Mouse (Mus musculus): ENCODE data around the gene Slc6a18. TPM values are rescaled to one million over a fixed set of nuclear protein-coding genes. Genes with fewer than 3 reads are reported as not detected.

Slc6a18 gene
- polyA plus RNA-seq, 1 experiment, result not detected

DNA sequence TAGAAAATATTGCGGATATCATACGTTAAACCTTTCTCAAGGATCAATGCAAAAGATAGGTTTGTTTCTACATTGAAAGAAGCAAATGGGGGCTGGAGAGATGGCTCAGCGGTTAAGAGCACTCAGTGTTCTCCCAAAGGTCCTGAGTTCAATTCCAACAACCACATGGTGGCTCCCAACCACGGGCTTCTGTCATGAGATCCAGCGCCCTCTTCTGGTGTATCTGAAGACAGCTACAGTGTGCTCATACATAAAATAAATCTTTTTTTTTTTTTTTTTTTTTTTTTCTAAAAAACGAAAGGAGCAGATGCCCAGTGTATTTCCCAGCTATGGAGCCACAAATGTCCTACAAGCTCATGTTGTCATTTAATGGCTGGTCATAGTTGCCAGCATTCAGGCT, 57.2 kb downstream of the Slc6a18 start:
- H3K36me3 ChIP-seq (ENCODE audit: control insufficient read depth, insufficient read depth), result peaks cover 47% of the 10 kb centered on the region
- no peak for TF ChIP-seq CTCF (IDR thresholded peaks at IDR 0.05; ENCODE audit: control insufficient read depth, insufficient read depth, insufficient read length)
- TF ChIP-seq CEBPB (IDR thresholded peaks at IDR 0.05; ENCODE audit: low read depth), result no peak
- TF ChIP-seq MYOG (IDR thresholded peaks at IDR 0.05; ENCODE audit: control insufficient read depth, extremely low read depth, insufficient read length), result no peak
- no peak for TF ChIP-seq USF1 (IDR thresholded peaks at IDR 0.05; ENCODE audit: low read depth)
- no peak for TF ChIP-seq MYOD1 (IDR thresholded peaks at IDR 0.05; ENCODE audit: control insufficient read depth, insufficient read length, low read depth)
- no peak for TF ChIP-seq MAX (IDR thresholded peaks at IDR 0.05)
- no peak for TF ChIP-seq FOSL1 (IDR thresholded peaks at IDR 0.05; ENCODE audit: insufficient read depth, low read length, poor library complexity, severe bottlenecking)

DNA sequence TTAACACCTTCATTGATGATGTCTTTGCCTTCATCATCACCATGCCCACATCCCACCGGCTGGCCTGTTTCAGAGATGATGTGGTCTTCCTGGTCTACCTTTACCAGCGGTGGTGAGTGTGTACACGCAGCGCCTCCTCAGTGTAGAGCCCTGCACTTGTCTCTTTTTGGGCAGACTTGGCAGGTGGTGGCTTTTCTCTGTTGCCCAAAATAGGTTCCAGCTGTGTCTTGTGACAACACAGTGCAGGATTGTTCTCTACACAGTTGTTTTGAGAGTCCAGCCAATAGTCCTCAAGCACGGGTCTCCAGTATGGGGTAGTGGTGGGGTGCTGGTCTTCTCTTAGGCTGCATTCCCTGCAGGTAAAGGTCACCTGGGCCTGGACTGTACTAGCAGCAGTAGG, 59.4 kb downstream of the Slc6a18 start:
- H3K79me3 ChIP-seq (ENCODE audit: low read depth), result no peaks in the 10 kb centered on the region
- H3K79me2 ChIP-seq (ENCODE audit: control insufficient read depth, insufficient read depth), result no peaks in the 10 kb centered on the region
- TF ChIP-seq FOSL1 (IDR thresholded peaks at IDR 0.05; ENCODE audit: insufficient read depth, low read length, poor library complexity, severe bottlenecking) (no peak), MYOD1 (IDR thresholded peaks at IDR 0.05; ENCODE audit: control insufficient read depth, insufficient read length, low read depth) (no peak), CEBPB (IDR thresholded peaks at IDR 0.05; ENCODE audit: low read depth) (no peak), USF1 (IDR thresholded peaks at IDR 0.05; ENCODE audit: low read depth) (no peak), CTCF (IDR thresholded peaks at IDR 0.05; ENCODE audit: control insufficient read depth, insufficient read depth, insufficient read length) (no peak), MYOG (IDR thresholded peaks at IDR 0.05; ENCODE audit: control insufficient read depth, extremely low read depth, insufficient read length) (no peak), MAX (IDR thresholded peaks at IDR 0.05) (no peak)
- H3K36me3 ChIP-seq (ENCODE audit: control insufficient read depth, insufficient read depth), result peaks cover 59% of the 10 kb centered on the region
- H3K27me3 ChIP-seq (ENCODE audit: control insufficient read depth, insufficient read depth, insufficient read length), result no peaks in the 10 kb centered on the region
- no peak overlapping the region for H3K4me3 ChIP-seq (ENCODE audit: insufficient read depth, poor library complexity, severe bottlenecking)
- H3ac ChIP-seq (ENCODE audit: control insufficient read depth, insufficient read length, low read depth), result no peak overlapping the region

More for the DNA sequence above, 57.2 kb downstream of the Slc6a18 start:
- no peaks in the 10 kb centered on the region for H3K27me3 ChIP-seq (ENCODE audit: control insufficient read depth, insufficient read depth, insufficient read length)
- no peaks in the 10 kb centered on the region for H3K79me3 ChIP-seq (ENCODE audit: low read depth)
- no peak overlapping the region for H3K4me3 ChIP-seq (ENCODE audit: insufficient read depth, poor library complexity, severe bottlenecking)
- H3K79me2 ChIP-seq (ENCODE audit: control insufficient read depth, insufficient read depth), result no peaks in the 10 kb centered on the region
- no peak overlapping the region for H3ac ChIP-seq (ENCODE audit: control insufficient read depth, insufficient read length, low read depth)

Other genes starting within 250 kb of the Slc6a18 start
- gene Lpcat1, start 210.8 kb downstream of the Slc6a18 start, polyA plus RNA-seq (2012; fragmentation: generic; extraction: Trizol), result 22.5 TPM
- not detected for gene Slc6a3, start 141.3 kb downstream of the Slc6a18 start, polyA plus RNA-seq (2012; fragmentation: generic; extraction: Trizol)
- gene Clptm1l, start 74.0 kb downstream of the Slc6a18 start, polyA plus RNA-seq (2012; fragmentation: generic; extraction: Trizol), result 131 TPM
- gene Tert, start 51.1 kb downstream of the Slc6a18 start, polyA plus RNA-seq (2012; fragmentation: generic; extraction: Trizol), result 0.46 TPM
- not detected for gene Slc6a19, start 26.8 kb upstream of the Slc6a18 start, polyA plus RNA-seq (2012; fragmentation: generic; extraction: Trizol)
- gene Slc12a7, start 55.1 kb upstream of the Slc6a18 start, polyA plus RNA-seq (2012; fragmentation: generic; extraction: Trizol), result 28.7 TPM
- gene Nkd2, start 169.6 kb upstream of the Slc6a18 start, polyA plus RNA-seq (2012; fragmentation: generic; extraction: Trizol), result 0.04 TPM

All from C2C12 (cell line).